Mouse (Mus musculus): ENCODE data around the gene Stk16. TPM values are rescaled to one million over a fixed set of nuclear protein-coding genes. Genes with fewer than 3 reads are reported as not detected.
"Not testable (repeated sequence)": the region's sequence is repeated elsewhere in the genome, so short reads cannot be mapped to it uniquely, and the experiment has no call there.

The Stk16 gene
- total RNA-seq, 2 experiments from 2014 or later: 94.9 to 125 TPM

DNA sequence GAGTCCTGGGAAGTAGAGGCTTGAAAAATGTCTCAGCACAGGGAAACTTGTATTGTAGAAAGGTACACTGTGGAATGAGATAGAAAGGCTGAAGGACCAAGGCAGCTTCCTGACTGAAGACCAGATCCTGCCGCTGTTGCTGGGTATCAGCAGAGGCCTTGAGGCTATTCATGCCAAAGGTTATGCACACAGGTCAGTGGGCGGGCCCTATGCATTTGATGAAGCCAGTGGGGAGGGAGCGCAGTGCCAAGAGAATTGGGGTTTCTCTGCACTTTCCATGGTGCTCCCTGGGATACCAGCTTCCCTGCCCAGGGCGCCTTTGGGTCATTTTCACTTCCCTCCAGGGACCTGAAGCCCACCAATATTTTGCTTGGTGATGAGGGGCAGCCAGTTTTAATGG lies 1.9 kb downstream of the Stk16 start:
- DNase-seq: no peak

DNA sequence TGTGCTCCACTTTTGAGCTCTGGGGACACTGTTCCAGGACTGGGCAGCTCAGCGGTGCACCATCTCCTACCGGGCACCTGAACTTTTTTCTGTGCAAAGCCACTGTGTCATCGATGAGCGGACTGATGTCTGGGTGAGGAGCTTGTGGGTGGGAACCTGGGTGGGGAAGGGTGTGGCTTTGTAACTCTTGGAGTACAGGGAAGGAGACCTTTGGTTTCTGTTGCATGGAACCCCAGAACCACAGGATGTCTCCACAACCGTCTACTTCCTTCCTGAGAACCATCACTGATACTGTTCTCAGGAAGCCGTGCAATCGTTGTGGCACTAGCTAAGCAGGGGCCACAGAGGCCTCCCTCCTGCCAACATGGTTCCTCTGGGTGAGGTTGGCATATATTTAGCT lies 2.5 kb downstream of the Stk16 start:
- DNase-seq: no peak

DNA sequence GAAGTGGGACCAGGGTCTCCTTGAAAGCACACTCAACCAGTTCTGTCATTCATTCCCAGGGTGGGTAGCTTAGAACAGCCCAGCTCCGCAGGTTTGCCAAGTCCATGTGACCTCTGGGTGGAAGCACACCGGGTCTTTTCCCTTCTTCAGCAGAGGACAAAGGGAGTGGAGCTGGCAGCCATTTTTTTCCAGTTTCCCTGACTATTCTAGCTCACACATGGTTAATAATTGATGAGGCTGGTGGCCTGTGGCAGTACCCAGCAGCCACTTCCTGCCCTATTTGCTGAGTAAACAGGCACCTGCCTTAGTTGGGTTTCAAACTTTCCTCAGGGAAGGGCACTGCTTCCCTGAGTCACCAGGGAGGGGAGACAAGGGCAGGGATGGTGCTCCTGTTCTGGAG lies 3.8 kb downstream of the Stk16 start:
- no peak for DNase-seq

- peak in 1 of 2 experiments; percentile 58 for DNase-seq
Observed at GRCm38 (mm10) chr1:75214886-75215285, 4.2 kb downstream of the Stk16 start.

GRCm38 (mm10) chr1:75215785-75216184 lies 5.1 kb downstream of the Stk16 start:
- peak in 1 of 2 experiments; percentile 15 for DNase-seq

DNA sequence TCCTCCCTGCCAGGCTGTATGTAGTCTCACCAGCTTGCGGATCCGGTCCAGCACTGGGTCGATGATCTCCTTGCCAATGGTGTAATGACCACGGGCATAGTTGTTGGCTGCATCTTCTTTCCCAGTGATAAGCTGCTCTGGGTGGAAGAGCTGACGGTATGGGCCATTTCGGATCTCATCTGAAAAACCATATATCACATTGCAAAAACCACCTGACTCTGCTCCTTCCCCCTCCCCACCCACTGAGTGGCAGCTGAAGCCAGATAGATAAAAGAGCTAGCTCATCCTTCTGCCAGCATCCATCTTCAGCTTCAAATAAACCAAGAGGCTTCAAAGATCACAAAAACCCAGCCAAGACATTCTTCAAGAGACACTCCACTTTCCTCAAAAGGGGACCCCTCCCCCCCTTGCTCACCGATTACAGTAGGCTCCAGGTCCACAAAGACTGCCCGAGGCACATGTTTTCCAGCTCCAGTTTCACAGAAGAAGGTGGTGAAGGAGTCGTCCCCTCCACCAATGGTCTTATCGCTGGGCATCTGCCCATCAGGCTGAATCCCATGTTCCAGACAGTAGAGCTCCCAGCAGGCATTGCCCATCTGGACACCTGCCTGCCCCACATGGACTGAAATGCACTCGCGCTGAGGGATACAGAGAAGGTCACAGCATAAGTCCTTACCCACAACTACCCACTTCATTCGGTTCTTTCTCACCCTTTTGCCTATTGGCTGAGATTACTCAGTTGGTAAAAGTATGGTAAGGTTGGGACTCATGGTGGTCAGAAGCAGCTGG lies 6.4 kb downstream of the Stk16 start:
- DNase-seq: no peak

- DNase-seq: no peak
Observed at GRCm38 (mm10) chr1:75217893-75218226, 7.2 kb downstream of the Stk16 start.

DNA sequence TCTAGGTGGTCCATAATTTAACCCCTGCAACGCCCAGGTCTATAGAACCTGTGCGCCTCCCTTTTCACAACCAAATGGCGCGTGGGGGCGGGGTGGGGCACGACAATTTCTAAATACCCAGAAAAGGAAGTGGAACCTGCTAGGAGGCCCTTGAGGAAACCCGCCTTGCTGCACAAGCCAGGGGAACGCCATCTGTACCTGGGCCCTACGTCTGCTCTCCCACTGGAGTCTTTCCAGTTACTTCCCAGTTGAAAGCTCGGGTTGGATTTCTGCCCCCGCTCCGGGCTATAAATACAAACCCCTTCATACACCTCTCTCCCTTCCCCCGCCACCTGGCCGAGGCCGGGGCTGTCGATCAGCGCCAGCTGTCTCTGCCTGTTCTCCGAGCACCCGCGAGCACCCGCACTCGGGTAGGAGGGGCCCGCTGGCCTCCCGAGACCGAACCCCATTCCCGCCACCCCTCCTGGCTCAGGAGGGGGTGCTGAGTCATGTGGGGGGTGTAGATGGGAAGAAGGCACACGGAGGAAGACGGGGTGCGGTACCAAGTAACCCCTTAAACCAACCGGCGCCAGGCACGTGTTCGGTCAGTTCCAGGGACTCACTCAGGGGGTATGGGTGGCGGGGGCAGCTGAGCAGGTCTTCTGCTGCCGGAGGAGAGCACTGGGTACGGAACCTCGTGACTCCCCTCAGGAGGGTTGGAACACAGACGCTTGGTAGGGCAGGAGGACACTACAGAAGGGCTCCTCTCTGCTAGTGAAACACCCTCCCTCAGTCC lies 7.8 kb downstream of the Stk16 start:
- peak; percentile 42 to 70 for DNase-seq

- DNase-seq: peak; percentile 89 to 93
Observed at GRCm38 (mm10) chr1:75219078-75219477, 8.4 kb downstream of the Stk16 start.

DNA sequence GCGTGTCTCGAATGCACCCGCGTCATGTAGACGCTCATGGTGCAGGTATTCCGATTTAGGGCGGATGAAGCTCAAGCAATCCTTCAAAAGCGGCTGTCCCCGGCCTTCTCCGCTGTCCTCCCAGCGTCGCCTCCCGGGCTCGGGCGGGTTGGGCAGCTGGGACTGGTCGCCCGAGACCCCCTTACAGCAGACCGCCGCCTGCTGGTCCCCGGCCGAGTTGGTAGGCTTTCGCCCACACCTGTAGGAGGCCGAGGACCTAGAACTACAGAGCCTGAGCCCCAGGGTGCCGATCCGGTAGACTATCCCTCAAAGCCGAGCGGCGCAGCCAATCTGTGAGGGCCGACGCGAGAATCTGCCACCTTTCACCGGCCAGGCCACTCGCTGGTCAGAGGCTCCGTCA lies 8.9 kb downstream of the Stk16 start, which contains the start of gene Tuba4a:
Gene Tuba4a (minus strand): TSS at position 335 of the 400 bp plus-strand sequence.
- DNase-seq: peak; percentile 18 to 46

- DNase-seq: no peak
Observed at GRCm38 (mm10) chr1:75221538-75221937, 10.9 kb downstream of the Stk16 start.

DNA sequence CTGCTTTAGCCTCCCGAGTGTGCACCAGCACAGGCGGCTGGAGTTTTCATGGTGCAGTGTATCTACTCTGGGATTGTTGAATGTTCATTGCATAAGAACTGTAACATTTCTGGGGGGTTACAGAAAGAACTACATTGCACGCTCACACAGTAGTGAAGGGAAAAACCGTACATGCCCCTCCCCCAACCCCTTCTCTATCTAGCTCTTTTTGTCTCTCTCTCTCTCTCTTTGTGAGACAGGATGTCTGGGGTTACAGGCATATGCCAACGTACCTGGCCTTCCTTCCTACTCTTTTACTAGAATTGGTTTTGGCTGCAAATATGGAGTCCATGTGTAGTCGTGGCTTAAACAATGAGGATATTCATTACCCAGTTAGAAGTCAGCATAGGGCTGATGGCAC lies 12.3 kb downstream of the Stk16 start:
- DNase-seq: no peak

- DNase-seq: no peak
Observed at GRCm38 (mm10) chr1:75223532-75223931, 12.9 kb downstream of the Stk16 start.

DNA sequence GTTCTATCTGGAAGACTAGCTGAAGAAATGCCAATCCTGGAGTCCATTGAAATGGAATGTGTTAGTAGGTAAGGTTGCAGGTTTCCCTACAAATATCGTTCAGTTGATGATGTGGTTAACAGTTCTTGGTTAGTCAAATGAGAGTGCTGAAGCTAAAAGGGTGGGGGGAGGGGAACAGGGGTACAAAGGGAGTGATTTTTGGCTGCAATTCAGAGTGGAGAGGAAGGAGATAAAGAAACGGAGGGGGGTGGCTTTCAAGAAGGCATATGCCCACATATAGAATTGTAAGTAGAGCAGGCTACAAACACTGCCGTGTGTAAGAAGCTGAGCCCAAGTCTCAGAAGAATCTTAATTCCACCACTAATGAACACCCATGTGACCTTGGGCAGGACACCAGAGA lies 14.8 kb downstream of the Stk16 start:
- DNase-seq: no peak

GRCm38 (mm10) chr1:75226138-75226537 lies 15.5 kb downstream of the Stk16 start:
- no peak for DNase-seq

DNA sequence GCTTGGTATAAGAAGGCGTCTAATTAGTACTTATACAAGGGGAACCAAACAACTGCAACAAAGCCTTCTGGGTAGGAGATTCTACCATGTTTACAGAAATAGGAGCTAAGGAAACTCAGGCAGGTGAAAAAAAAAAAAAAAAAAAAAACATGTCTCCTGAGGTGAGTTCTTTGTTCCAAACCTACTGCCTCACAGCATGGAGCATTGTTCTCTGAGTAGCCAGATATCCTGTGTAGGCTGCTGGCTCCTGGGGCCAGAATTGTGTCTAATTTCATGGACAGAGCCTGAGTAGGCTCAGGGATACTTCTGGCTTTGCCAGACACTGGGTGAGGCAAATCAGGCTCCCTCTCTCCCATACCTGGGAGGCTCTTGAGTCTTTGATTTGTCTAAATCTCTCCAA lies 17.0 kb downstream of the Stk16 start:
- no peak for DNase-seq

- no peak for DNase-seq
Observed at GRCm38 (mm10) chr1:75229158-75229557, 18.5 kb downstream of the Stk16 start.

DNA sequence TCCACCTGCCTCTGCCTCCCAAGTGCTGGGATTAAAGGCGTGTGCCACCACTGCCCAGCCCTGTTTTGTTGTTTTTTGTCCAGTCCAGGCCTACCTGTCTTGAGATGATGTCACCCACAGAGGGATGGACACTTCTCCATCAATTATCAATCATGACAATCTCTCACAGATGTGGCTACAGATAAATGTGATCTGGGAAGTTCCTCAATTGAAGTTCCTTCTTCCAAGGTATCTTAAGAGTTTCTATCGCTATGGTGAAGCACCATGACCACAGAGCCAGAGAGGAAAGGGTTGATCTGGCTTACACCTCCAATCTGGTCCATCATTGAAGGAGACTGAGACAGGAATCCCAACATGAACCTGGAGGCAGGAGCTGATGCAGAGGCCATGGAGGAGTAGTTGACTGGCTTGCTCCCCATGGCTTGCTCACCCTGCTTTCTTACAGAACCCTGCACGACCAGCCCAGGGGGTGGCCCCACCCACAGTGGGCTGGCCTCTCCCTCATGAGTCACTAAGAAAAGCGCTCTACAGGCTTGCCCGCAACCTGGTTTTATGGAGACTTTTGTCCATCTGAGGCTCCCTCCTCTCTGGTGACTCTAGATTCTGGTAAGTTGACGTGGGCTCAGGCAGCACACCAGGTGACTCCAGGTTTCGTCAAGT lies 19.8 kb downstream of the Stk16 start:
- peak; percentile 35 to 59 for DNase-seq

GRCm38 (mm10) chr1:75231224-75231623 lies 20.6 kb downstream of the Stk16 start:
- DNase-seq: no peak

- no peak for DNase-seq
Observed at GRCm38 (mm10) chr1:75231664-75232152, 21.1 kb downstream of the Stk16 start, which contains the start of gene A630095N17Rik. Gene A630095N17Rik (minus strand): TSS chr1:75232102.

DNA sequence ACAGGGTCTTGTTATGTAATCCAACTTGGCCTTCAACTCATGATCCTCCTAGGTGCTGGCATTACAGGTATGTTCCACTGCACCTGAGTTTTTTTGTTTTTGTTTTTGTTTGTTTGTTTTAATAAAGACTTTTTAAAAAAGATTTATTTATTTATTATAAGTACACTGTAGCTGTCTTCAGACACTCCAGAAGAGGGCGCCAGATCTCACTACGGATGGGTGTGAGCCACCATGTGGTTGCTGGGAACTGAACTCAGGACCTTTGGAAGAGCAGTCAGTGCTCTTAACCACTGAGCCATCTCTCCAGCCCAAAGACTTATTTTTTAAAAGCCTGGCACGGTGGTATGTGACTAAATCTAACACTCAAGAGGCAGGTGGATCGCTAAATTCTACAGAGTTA lies 21.9 kb downstream of the Stk16 start:
- DNase-seq: not testable (repeated sequence)

GRCm38 (mm10) chr1:75234606-75235005 lies 24.0 kb downstream of the Stk16 start:
- peak; percentile 77 to 80 for DNase-seq

Data from adrenal gland, postnatal 36 days (tissue).